Mouse (Mus musculus) thymus, postnatal 36 days (tissue): ENCODE data around the gene Icos.
A peak's percentile ranks its signal among the peaks of the same experiment; 100 is the strongest.

ENCODE experiments used
- DNase-seq, 2 experiments: peaks; one replicate each; pipeline ENCODE4 v3.0.0; 2022; ENCODE audit warnings: mixed read lengths in 2 of 2

The Icos gene

DNA sequence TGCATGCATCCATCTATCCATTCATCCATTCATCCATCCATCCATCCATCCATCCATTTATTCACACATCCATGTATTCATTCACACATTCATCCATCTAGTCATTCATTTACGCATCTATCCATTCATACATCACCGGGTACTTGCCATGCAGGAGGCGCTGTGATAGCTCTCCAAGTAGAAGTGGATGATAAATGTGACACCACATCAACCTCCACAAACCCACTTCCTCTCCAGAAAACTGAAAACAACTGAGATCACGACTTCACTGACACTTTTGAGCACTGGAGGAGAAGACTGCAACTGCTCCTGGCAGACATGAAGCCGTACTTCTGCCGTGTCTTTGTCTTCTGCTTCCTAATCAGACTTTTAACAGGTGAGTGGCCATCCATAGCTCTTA is at the start of gene Icos:
Icos (plus strand) TSS at position 287 of the 400 bp plus-strand sequence.
- DNase-seq, result peak; percentile 61 to 70

DNA sequence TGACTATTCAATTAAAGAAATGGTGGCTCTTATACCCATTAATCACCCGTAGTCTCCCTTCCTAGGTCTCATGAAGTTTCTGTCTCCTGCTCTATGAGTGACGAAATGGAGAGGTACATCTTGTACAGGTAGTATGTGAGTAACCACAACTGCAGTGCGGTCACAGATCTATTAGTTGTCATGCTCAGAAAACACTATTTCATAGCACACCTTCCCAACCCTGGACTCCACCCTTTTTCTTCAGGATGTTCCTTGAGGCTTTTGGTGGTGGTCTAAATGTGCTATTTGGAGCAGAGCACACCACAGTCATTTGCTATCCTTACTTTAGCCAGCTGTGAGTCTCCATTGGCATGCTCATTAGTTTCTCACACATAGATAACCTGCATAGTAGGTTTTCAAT is 48.7 kb upstream of the Icos start:
- no peak for DNase-seq

DNA sequence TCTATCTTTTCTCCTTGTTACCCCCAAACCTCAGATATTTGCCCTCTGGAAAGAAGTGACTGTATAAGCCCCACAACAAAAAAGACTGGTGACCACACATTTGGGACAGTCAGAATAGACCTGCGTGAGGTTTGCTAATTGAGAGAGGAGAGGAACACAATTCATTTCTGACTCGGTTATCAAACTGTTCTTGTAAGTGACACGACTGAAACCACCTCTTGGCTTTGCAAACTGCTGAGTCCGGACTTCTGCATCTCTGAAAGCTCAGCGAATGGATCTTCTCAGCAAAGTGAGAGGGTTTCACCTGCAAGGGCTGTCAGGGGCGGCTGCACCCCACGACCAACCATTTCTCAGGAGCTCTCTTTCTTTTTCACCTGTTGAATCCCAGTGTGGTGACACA is 47.3 kb upstream of the Icos start:
- DNase-seq, result no peak

DNA sequence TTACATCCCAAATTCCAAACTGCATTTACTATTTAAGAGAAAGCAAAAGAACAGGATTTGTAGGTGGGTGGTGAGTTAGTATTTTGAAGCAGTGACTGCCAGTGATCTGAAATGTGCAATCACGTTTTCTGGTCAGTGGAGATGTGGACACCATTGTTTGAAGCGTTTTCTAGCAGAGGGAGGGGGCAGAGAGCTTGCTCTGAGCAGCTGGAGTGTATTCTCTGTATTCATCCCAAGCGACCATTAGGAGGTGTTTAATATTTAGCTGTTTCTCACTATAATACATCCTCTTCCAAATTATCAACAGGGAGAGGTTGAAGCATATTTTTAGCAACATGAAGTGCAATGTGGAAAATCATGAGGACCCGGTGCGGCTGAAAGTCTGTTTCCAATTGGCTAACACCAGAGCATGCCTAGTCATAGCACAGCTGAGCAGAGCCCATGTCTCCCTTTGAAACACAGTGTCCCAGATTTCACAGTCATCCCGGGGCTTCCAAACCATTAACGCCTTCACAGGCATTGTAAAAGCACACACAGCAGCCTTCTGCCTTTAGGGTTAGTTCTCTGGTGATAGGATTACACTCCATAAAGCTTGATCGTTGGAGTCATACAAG is 41.7 kb upstream of the Icos start:
- no peak for DNase-seq

DNA sequence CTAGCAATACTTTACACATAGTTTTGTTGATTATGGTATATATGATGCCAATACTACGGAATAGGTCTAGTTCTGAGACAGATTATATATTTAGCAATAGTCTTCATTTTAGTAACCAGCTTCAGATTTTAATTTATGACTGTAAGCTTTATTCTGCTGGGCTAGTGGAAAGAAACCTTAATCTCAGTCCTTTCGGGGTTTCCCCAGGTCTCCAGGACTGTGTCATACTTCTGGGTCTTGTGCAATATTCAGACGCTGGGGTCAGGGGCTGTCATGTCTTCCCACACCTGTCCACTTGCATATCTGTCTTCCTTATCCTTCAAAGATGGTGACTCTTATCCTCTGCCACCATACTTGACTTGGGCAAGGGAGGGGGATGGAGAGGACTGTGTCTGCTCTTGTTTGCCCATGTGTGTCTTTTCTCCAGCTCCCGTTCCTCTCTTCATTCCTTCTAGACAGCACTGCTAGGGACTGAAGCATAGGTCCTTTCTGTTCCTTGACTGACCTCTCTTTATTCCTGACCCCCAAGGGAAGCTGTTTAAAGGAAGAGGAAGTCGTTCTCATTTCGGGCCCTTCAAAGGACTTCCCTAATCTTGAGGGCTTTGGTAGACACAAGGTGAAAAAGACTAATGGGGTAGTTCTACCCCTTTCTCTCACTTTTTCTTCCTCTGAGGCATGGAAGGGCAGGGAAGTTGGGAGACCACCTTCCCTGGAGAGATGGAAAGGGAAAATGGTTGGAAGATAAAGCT is 40.6 kb upstream of the Icos start:
- DNase-seq, result no peak

DNA sequence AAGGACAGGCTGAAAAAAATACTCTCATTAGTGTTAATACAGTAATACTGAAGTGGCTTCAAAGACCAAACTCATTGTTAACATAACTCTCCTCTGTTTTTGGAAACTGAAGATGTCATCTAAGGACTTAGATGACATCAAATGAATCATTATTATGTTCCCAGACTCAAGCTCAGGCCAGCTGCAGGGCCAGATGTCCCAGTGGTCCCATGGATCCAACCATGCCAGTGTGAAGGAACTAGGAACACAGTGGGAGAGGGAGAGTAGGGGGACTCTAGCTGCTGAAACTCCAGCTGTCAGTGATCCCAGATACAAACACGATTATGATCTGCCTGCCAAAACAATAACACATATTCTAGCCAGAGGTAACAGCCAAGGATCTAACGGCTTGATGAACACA is 39.5 kb upstream of the Icos start:
- DNase-seq, result no peak

DNA sequence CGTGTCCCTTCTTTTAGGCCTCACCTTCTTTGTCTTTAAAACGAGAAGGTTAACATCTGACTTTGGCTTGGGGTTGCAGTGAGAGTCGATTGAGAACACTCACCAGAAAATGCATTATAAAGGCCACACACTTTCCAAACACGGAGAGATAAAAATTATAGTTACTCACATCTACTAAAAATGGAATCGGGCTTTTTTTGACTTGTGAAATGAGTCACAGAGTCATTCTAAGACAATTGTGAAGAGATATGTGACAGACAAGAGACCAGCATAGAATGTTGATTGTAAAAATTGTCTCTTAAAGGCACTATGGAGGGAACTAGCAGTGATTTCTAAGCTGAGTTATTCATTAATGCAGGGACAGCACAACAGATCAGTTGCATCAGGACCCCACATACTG is 38.8 kb upstream of the Icos start:
- no peak for DNase-seq

DNA sequence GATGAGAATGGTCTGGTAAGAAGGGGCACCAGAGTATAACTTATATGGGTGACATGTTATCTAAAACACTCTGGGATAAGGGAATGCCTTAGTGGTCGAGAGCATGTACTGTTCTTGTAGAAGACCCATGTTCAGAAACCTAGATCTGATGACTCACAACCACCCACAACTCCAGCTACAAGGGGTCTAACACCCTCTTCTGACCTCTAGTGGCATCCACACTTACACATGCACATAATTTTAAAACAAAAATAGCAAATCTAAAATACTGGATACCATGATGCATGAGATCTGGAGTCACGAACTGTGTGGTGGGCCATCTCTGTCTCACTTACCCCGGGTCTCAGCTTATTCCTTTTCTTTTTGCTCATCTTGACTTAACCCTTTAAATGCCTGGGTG is 37.7 kb upstream of the Icos start:
- DNase-seq, result no peak

DNA sequence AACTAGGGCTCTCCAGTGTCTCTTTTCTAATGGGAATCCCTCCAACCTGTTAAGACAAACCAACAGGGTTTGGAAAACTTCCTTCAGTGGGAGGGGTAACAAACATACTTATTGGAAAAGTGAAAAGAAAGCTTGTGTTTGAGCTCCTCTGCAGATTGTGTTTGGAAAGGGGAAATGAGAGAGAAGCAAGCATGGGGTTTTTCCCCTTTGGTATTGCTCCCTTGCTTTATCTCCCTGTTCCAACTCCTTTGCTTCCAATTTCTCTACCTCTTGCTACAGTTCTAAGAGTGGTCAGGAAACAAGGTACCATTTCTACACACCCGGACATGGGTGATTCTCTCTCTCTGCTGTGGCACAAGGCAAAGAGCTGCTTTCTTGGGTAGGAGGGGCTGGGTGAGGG is 37.1 kb upstream of the Icos start:
- no peak for DNase-seq

DNA sequence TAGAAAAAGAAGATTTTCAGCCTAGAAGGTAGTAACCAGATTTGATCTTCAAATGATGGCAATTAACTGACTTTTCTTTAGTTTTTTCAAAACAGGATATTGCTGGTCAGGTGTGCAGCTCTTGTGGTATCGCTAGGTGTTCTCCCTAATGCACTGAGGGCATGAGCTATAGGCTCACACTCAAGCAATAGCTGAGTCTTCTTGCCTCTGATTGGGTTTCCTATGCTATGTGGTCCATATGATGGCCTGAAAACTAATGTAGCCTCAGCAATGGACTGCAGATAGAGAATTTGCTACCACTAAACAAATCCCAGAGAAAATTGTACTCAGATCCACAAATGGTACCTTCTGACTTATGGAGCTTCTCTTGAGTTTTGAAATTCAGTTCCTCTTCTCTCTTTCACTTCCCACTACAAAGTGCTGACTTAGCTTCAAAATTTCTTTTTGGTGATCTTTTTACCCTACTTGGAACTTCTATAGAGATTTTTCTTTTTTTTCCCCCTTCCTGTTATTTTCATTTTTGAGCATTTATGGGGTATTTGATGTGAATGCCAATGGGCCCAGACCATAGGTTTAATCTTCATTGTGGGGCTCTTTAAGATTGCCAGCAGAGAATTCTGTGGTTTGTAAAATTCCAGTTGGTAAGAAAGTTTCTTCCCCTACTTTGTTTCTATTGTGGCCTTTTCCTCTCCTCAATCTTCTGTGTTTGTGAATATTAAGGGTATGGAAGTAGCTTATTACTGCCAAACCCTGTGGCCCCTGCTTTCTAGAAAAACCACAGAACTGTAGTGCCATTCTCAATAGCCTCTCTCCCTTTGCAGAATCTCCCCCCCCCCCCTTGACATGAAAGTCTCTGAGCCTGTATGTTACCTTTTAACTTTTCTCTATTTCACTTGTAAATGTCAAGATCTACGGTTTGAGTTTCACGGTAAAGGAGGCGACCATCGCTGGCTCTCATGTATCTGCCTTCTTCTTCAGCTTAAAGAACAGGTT is 36.4 kb upstream of the Icos start:
- no peak for DNase-seq

DNA sequence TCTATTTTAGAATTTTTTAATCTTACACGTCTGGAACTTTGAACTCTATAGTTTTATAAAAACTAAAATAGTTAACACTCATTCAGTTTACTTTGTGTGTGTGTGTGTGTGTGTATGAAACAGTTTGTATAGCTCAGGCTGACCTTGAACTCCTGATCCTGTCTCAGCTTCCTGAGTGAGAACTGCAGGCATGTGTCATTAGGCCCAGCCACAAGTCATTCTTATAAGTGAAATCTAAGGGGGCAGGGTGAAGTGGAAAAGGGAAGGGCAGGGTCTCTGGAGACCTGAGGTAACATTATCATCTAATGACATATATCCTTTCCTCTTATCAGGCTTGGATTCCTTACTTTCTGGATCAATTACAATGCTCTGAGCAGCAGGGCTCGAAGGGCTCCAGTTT is 34.8 kb upstream of the Icos start:
- DNase-seq, result no peak

DNA sequence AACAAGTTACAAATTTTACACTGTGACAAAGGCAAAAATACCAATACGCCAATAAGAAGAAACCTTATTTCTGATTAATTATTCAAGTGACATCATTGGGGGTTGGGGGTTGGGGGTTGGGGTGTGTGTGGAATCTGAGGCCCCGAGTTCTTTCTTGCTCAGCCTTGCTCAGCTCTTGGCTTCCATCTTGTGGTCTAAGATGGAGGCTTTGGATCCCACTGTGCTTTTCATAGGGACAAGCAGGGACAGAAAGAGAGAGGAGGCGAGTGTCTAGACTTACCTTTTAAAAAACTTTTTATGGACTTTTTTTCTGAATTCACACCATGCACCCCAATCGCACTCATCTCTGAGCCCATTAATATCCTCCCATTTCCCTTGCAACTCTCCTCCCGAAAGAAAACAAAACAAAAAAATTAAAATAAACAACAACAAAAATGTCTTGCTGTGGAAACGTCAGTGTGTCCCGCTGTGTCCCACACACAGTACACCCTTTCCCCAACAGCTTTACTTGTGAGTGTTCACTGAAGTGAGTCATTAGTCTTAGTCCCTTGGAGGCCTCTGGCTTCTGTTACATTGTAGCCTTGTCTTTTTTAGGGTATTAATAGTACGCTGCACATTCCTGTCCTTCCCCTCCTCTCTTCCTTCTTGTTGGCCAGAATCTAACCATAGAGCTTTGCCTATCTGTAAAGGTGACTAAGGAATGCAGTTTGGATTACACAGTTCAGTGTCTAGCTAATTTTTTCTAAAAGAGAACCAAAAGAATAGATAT is 31.9 kb upstream of the Icos start:
- no peak for DNase-seq

DNA sequence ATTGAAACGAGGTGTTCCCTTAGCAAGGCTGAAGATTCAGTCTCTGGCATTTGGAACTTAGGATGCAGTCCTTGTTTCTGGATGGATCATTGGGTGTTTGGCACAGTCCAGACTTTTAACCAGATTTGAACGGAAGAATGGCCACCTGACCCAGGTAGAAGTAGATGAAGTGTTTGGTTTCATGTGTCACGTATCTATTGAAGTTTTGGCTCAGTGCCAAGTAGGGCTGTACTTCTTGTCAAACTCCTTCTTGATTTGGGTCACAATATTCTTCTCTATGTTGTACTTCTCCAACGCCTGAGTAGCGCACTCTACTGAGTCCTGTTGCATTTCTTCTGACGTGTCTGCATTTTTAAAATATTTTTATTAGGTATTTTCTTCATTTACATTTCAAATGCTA is 29.6 kb upstream of the Icos start:
- no peak for DNase-seq

DNA sequence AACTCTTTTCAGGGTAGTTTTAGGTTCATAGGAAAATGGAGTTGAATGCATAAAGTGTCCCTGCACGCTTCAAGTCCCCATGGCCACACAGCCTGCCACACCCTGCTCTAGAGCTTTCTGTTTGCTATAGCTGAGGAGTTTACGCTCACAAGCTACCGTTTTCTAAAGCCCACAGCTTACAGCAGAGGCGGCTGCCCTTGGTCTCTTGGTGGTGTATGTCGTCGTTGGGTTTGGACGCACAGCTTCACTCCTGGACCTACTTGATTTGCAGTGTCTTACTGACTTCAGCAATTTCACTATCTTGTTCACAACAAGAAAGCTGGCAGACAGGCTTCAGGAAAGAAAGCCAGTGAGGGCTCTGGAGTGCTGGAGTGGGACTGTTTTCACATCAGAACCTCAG is 24.8 kb upstream of the Icos start:
- no peak for DNase-seq

DNA sequence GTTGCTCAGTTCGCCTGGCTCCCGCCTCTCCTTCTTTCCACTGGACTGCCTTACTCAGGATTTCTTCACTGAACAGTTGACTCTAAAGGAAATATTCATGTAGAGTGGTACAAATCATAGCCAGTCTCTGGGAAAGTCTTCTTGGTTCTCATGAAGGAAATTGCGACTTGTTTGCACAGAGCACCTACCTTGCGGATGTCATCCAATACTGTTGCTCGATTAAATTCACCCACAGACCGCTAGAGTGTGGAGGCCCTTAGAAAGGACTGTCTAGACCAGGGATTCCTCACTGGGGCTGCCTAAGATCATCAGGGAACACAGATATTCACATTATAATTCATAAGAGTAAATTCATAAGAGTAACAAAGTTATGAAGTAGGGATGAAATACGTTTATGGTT is 24.0 kb upstream of the Icos start:
- DNase-seq, result no peak

DNA sequence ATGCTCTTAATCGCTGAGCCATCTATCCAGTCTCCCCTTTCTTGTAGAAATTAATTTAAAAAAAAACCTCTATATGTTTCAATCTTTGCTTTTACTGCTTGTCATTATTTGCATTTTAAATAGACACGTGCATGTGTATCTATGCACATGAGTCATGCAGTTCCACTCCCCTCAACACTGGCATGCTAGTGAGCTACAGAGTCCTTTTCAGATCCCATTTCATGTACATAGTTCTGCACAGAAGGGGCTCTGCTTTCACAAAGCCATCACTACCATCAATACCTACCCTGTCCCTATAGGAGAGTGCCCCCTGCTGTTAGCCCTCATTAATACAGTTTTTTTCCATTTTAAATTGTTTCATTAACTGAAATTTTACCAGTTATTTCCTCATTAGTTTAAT is 23.0 kb upstream of the Icos start:
- no peak for DNase-seq

DNA sequence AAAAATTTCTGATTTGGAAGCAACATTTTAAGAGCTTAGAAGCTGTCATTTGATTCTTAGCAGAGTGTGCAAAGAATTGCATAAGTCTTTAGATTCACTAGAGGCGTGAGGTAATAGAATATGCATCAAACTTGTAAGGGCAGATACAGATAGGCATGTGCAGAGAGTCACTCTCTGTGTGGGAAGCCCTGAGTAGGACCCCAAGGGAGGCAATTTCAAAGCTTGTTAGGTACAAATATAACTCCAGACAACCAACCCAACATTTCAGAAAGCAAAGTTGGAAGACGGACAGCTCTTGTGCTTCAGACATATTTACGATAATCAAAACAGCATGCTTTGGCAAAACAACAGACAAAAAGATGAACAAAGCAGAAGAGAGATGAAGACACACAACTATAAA is 22.5 kb upstream of the Icos start:
- no peak for DNase-seq

DNA sequence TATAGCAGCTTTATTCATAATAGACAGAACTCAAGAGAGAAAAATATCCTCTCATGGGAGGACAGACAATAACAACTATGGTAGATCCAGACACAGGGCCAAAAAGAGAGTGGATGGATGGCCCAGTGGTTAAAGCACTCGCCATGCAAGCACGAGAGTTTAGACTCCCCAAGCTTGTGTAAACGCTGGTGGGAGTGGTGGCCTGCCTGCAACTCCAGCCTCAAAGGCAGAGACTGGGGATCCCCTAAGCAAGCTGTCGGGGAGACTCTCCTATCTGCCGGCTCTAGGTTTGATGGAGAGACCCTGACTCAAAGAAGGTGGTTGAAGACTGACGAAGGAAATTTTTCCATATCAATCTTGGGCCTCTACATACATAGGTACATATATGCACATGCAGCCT is 21.5 kb upstream of the Icos start:
- no peak for DNase-seq

DNA sequence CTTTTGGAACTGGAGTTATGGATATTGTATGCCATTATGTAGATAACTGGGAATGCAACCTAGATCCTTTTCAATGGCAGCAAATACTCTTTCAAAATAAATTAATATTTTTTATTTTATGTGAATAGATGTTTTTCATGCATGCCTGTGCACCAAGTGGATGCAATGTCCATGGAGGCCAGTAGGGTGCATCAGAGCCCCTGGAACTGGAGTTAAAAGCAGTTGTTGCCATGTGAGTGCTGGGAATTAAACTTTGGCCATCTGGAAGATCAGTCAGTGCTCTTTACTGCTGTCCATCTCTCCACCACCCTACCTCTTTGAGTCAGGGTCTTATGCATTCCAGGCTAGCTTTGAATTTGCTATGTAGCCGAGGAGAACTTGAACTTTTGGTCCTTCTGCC is 19.4 kb upstream of the Icos start:
- DNase-seq, result no peak

DNA sequence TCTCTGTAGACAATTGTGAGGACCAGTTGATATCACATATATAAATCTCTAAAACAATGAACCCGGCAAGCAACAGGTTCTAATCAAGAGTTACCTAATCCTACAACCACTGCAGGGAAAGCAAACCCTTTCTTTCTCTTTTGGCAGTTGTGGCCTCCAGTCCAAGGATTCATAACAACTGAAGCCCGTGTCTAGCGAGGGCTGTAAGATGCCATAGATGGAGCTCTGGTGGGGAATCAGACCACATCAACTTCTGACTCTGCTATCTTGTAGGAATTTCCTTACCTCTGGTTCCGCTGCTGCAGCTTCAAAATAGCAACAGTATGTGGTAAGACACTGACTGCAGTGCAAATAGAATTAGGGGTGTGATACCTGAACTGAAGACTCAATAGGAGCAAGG is 18.5 kb upstream of the Icos start:
- DNase-seq, result no peak

DNA sequence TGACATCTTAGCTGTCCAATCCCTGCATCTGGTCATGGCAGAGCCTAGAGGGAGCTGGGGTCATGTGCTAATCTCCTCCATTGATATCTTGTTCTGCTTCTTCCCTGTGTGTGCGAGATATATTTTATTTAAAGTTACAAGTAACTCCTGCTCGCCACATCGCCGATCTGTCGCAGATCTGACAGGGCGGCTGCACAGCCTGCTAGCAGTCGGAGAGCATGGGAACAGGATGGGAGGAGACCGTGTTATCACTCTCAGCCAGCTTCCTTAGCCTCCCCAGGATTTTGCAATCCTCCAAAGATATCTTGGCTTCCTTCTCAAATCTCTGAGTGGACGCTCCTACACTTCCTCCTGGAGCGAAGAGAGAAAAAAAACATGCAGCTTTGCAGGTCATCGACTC is 17.3 kb upstream of the Icos start:
- DNase-seq, result no peak

DNA sequence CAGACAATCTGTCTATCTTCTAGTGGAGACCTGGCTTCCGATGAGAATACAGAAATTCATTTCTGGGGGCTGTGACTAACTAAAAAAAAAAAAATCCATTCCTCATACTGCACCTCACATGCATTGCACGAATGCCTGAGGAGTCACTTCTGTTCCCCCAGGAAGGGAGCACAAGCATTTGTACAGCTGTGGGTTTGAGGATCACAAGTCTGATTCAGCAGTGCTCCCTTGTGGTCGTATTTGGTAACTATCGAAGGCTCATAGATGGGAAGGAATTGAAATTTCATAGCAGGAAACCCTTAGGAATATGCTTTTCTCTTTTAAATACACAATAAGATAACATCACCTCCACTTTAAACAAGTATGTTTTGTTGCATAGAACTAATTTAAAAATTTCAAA is 16.6 kb upstream of the Icos start:
- DNase-seq, result peak; percentile 35 to 55

DNA sequence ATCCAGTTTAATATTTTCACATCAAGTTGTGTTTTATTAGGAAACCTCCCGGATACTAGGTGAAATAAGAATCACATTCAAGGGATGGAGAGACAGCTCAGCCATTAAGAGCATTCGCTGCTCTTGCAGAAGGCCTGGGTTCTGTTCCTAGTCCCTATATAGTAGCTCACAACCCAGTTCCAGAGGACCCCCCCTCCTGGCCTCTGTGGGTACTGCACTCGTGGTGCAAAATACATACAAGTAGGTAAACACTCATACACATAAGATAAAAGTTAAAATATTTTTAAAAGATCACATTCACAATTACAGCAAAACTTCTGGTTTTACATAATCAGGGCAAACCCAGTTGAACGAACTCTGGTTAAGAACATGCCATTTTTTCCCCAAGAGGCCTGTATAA is 15.6 kb upstream of the Icos start:
- no peak for DNase-seq
